8 mouse cellular contexts compared by ENCODE assay signal in the genomic region with DNA sequence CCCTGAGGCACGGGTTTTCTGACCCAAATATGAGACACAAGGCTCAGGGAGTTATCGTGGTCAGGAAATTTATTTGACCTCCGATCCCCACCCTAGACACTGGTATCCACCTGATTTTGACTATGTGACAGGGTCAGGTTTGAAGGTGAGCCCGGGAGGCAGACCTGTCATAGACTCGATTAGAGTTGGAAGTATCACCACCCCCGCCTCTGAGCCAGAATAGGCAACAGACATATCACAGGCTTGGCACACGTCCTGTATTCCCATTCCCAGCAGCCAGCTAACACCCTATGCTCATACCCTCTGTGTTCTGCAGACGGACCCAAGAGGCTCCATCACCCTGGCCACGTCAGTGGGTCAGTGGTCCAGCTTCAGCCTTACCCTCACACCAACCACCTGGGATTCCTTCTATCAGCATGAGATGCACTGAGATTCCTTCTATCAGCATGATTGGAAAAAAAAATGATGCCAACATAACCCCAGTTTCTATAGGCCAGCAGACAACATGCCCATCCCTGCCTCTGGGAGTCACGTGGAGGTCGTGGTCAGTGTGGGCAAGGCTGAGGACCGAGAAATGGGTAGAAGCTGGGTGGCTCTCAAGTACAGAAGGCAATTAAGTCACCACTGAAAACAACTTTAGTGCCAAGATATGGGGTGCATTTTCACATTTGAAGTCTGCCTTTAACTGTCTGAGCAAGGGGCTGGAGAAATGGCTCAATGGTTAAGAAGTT. TPM values are rescaled to one million over a fixed set of nuclear protein-coding genes. Genes with fewer than 3 reads are reported as not detected.
A peak's percentile ranks its signal among the peaks of the same experiment; 100 is the strongest.
DNase-seq lines count a peak whose midpoint lies in the region; ATAC-seq and TF ChIP-seq lines count a peak whose summit lies in the region.

No protein-coding gene starts in this region.

- H3K4me3 ChIP-seq in liver, embryonic 11.5 days (ENCODE audit: low read depth, low read length), result no peak overlapping the region
- peak overlapping the region; percentile 50 for H3K4me3 ChIP-seq in forebrain, embryonic 15.5 days
- peak overlapping the region; percentile 50; the same call in 1 of the 2 replicates for H3K4me3 ChIP-seq in olfactory bulb, adult 2 months (ENCODE audit: insufficient read depth, low read depth, low read length)

- H3K9ac ChIP-seq in liver, embryonic 11.5 days (ENCODE audit: low read depth, low read length), result no peak overlapping the region
- peak overlapping the region; percentile 63; the same call in 1 of the 2 replicates for H3K9ac ChIP-seq in forebrain, embryonic 15.5 days (replicated peaks)

- TF ChIP-seq POLR2A in olfactory bulb, adult 2 months (IDR thresholded peaks at IDR 0.05; ENCODE audit: insufficient read depth, low read depth, low read length), result no peak

- DNase-seq in liver, embryonic 11.5 days (ENCODE audit: low spot score), result no peak
- no peak for DNase-seq in liver
- peak; percentile 44 to 55 for DNase-seq in layer of hippocampus, postnatal 10 days (ENCODE audit: low spot score in 2 of 2)
- no peak for DNase-seq in embryo, embryonic 11 days
- DNase-seq in spleen, postnatal 14 days (ENCODE audit: low spot score in 2 of 2), result no peak
- no peak for DNase-seq in kidney, postnatal 25 days

- TF ChIP-seq CTCF in olfactory bulb, adult 2 months (IDR thresholded peaks at IDR 0.05; ENCODE audit: insufficient read depth, low read depth, low read length), result no peak

- H3K36me3 ChIP-seq in liver, embryonic 11.5 days (ENCODE audit: control insufficient read depth, insufficient read depth, low read length), result no peaks in the 10 kb centered on the region
- H3K36me3 ChIP-seq in forebrain, embryonic 15.5 days, result no peaks in the 10 kb centered on the region

- ATAC-seq in liver, embryonic 11.5 days (replicated peaks; ENCODE audit: low FRiP score), result no peak
- peak; percentile 54 for ATAC-seq in forebrain, embryonic 15.5 days (replicated peaks)

- 59% methylated on average over 12 of the region's 12 CpGs for WGBS in liver, embryonic 11.5 days
- WGBS in forebrain, embryonic 15.5 days, result 58% methylated on average over 12 of the region's 12 CpGs
- WGBS in olfactory bulb, adult 2 months, result 55% methylated on average over 12 of the region's 12 CpGs

- peaks cover 46% of the 10 kb centered on the region for H3K27me3 ChIP-seq in liver, embryonic 11.5 days (replicated peaks; ENCODE audit: control insufficient read depth, insufficient read depth, low read length)
- no peaks in the 10 kb centered on the region for H3K27me3 ChIP-seq in forebrain, embryonic 15.5 days

- no peaks in the 10 kb centered on the region for H3K9me3 ChIP-seq in liver, embryonic 11.5 days (ENCODE audit: control insufficient read depth, low read length)
- no peaks in the 10 kb centered on the region for H3K9me3 ChIP-seq in forebrain, embryonic 15.5 days

- peaks cover 4% of the 10 kb centered on the region; the same call in 1 of the 2 replicates for H3K4me1 ChIP-seq in liver, embryonic 11.5 days (replicated peaks; ENCODE audit: control insufficient read depth, insufficient read depth, low read length)
- H3K4me1 ChIP-seq in forebrain, embryonic 15.5 days, result peaks cover 16% of the 10 kb centered on the region
- H3K4me1 ChIP-seq in olfactory bulb, adult 2 months (ENCODE audit: control insufficient read depth, insufficient read depth, low read length), result peaks cover 14% of the 10 kb centered on the region

- H3K27ac ChIP-seq in liver, embryonic 11.5 days (ENCODE audit: low read depth, low read length), result no peak overlapping the region
- H3K27ac ChIP-seq in forebrain, embryonic 15.5 days (replicated peaks), result peak overlapping the region; percentile 65
- H3K27ac ChIP-seq in olfactory bulb, adult 2 months (ENCODE audit: insufficient read depth, low read depth, low read length), result peak overlapping the region; percentile 61

- peak overlapping the region; percentile 49; the same call in 1 of the 2 replicates for H3K4me2 ChIP-seq in liver, embryonic 11.5 days
- peak overlapping the region; percentile 82 for H3K4me2 ChIP-seq in forebrain, embryonic 15.5 days (replicated peaks)

RNA-seq across cellular contexts. Expression of a gene that starts 6.9 kb away (rescaled TPM):
- polyA plus RNA-seq in liver, embryonic 11.5 days (2014; fragmentation: Nextera tagmentation; extraction: Ambion mirVana), result 6.2 and 6.9 TPM in 2 replicates
- polyA plus RNA-seq in forebrain, embryonic 15.5 days (2015; fragmentation: Nextera tagmentation; extraction: Ambion mirVana), result 20.9 and 21.2 TPM in 2 replicates
- 10 to 100 TPM; 18.4 to 19.1 TPM for total RNA-seq in layer of hippocampus, postnatal 10 days (2021)
- not detected in 2 replicates for polyA plus RNA-seq in olfactory bulb, adult 2 months (2012; ENCODE audit: insufficient read depth, insufficient read length, low replicate concordance, missing spikeins)

RNA-seq across cellular contexts. Expression of a gene that starts 7.3 kb away (rescaled TPM):
- polyA plus RNA-seq in liver, embryonic 11.5 days (2014; fragmentation: Nextera tagmentation; extraction: Ambion mirVana), result 2.2 and 3.4 TPM in 2 replicates
- polyA plus RNA-seq in forebrain, embryonic 15.5 days (2015; fragmentation: Nextera tagmentation; extraction: Ambion mirVana), result 48.9 and 50.3 TPM in 2 replicates
- 10 to 100 TPM; 78.0 to 79.3 TPM for total RNA-seq in layer of hippocampus, postnatal 10 days (2021)
- not detected in 2 replicates for polyA plus RNA-seq in olfactory bulb, adult 2 months (2012; ENCODE audit: insufficient read depth, insufficient read length, low replicate concordance, missing spikeins)

RNA-seq across cellular contexts. Expression of a gene that starts 28.7 kb away (rescaled TPM):
- 165 TPM in 2 replicates for polyA plus RNA-seq in liver, embryonic 11.5 days (2014; fragmentation: Nextera tagmentation; extraction: Ambion mirVana)
- 178 and 192 TPM in 2 replicates for polyA plus RNA-seq in forebrain, embryonic 15.5 days (2015; fragmentation: Nextera tagmentation; extraction: Ambion mirVana)
- total RNA-seq in layer of hippocampus, postnatal 10 days (2021), result 10 to 100 TPM; 86.3 to 96.3 TPM
- polyA plus RNA-seq in olfactory bulb, adult 2 months (2012; ENCODE audit: insufficient read depth, insufficient read length, low replicate concordance, missing spikeins), result not detected in 2 replicates

RNA-seq across cellular contexts. Expression of a gene that starts 40.3 kb away (rescaled TPM):
- not detected in 2 replicates for polyA plus RNA-seq in liver, embryonic 11.5 days (2014; fragmentation: Nextera tagmentation; extraction: Ambion mirVana)
- 0.10 and 0.25 TPM in 2 replicates for polyA plus RNA-seq in forebrain, embryonic 15.5 days (2015; fragmentation: Nextera tagmentation; extraction: Ambion mirVana)
- under 1 TPM; 0.45 to 0.53 TPM for total RNA-seq in layer of hippocampus, postnatal 10 days (2021)
- polyA plus RNA-seq in olfactory bulb, adult 2 months (2012; ENCODE audit: insufficient read depth, insufficient read length, low replicate concordance, missing spikeins), result not detected in 2 replicates

RNA-seq across cellular contexts. Expression of a gene that starts 44.9 kb away (rescaled TPM):
- polyA plus RNA-seq in liver, embryonic 11.5 days (2014; fragmentation: Nextera tagmentation; extraction: Ambion mirVana), result 835 and 884 TPM in 2 replicates
- polyA plus RNA-seq in forebrain, embryonic 15.5 days (2015; fragmentation: Nextera tagmentation; extraction: Ambion mirVana), result 722 and 770 TPM in 2 replicates
- total RNA-seq in layer of hippocampus, postnatal 10 days (2021), result 100 to 1,000 TPM; 406 to 440 TPM
- polyA plus RNA-seq in olfactory bulb, adult 2 months (2012; ENCODE audit: insufficient read depth, insufficient read length, low replicate concordance, missing spikeins), result not detected in 2 replicates

Comparison
In these comparisons a context has a peak if more than half of its experiments do, and no peak if none do; other contexts are left out.
1. DNase-seq: peak in layer of hippocampus, postnatal 10 days (2 of 2); none in liver, embryonic 11.5 days (single experiment), liver (single experiment), embryo, embryonic 11 days (single experiment), spleen, postnatal 14 days (0 of 2) and kidney, postnatal 25 days (0 of 2).
2. RNA of a gene that starts 28.7 kb away (polyA plus RNA-seq): 178 to 192 TPM in forebrain, embryonic 15.5 days and 165 TPM in liver, embryonic 11.5 days; not detected in olfactory bulb, adult 2 months; every median in the first group is over 100 times any median in the second.